Mouse (Mus musculus): ENCODE data around the gene Mtrf1l.

GRCm38 (mm10) chr10:5803739-5804138 is 20.0 kb downstream of the Mtrf1l start:
- no peak for TF ChIP-seq POLR2A (IDR thresholded peaks at IDR 0.05; ENCODE audit: control insufficient read depth, extremely low read depth, insufficient read depth, low read length, poor library complexity)
- TF ChIP-seq CTCF (IDR thresholded peaks at IDR 0.05; ENCODE audit: borderline replicate concordance, control insufficient read depth, extremely low read depth, insufficient read depth, low read length, poor library complexity): no peak

All from thymus, adult 2 months (tissue).